Mouse (Mus musculus) bone marrow, adult 2 months (tissue): ENCODE results near the gene Tk2. TPM values are rescaled to one million over a fixed set of nuclear protein-coding genes. Genes with fewer than 3 reads are reported as not detected.

ENCODE experiments used
- H3K27ac ChIP-seq: fragments of 200-500 bp; 2 replicates; pipeline ENCODE4 v1.5.1; 2012; ENCODE audit warnings: low read depth, mild to moderate bottlenecking, control low read depth, inconsistent platforms, low read length; ENCODE audit not compliant: control insufficient read depth, poor library complexity, insufficient read depth
- H3K4me1 ChIP-seq: fragments of 200-500 bp; 2 replicates; pipeline ENCODE4 v1.6.1; 2011; ENCODE audit warnings: low read length; ENCODE audit not compliant: control insufficient read depth, insufficient read depth
- H3K4me3 ChIP-seq: fragments of 200-500 bp; replicated peaks from 2 replicates; pipeline ENCODE3; 2011; ENCODE audit warnings: mild to moderate bottlenecking, low read depth, low read length, control low read depth; ENCODE audit not compliant: control insufficient read depth
- CTCF ChIP-seq: fragments of 200-500 bp; IDR thresholded peaks from 2 replicates; pipeline ENCODE4 v1.5.1; 2011; ENCODE audit warnings: low read length, control low read depth; ENCODE audit not compliant: control insufficient read depth, insufficient read depth
- POLR2A ChIP-seq: fragments of 200-500 bp; IDR thresholded peaks from 2 replicates; pipeline ENCODE4 v1.6.1; 2011; ENCODE audit warnings: low read depth, mild to moderate bottlenecking, control low read depth, low read length, borderline replicate concordance; ENCODE audit not compliant: control insufficient read depth
- WGBS: fragments of 180-500 bp; shearing (Covaris S2); methylation state at CpG from one replicate; pipeline ENCODE4 v1.1.7; 2018; 5-methylcytosine and 5-hydroxymethylcytosine counted together
- polyA plus RNA-seq: library from polyadenylated mRNA; stranded (reverse); fragments of >200 nt; gene quantifications from 2 replicates; pipeline ENCODE4 v1.2.4, GENCODE M21; 2011; ENCODE audit warnings: low replicate concordance; ENCODE audit not compliant: missing spikeins, insufficient read depth, insufficient read length

Gene Tk2
- polyA plus RNA-seq, 1 experiment: 32.7 TPM

- Histone ChIP-seq H3K4me1 (peaks cover 2% of the 10 kb centered on the region; the same call in 1 of the 2 replicates), H3K4me3 (no peak overlapping the region), H3K27ac (no peak overlapping the region)
- 79% methylated on average over 3 of the region's 3 CpGs for WGBS
- no peak for TF ChIP-seq CTCF
- TF ChIP-seq POLR2A: no peak
Observed at GRCm38 (mm10) chr8:104201622-104202021, 46.7 kb downstream of the Tk2 start.

GRCm38 (mm10) chr8:104199802-104200201, 48.6 kb downstream of the Tk2 start:
- H3K27ac ChIP-seq: no peak overlapping the region
- no peak overlapping the region for H3K4me3 ChIP-seq
- TF ChIP-seq CTCF: no peak
- no peak for TF ChIP-seq POLR2A
- peaks cover 2% of the 10 kb centered on the region; the same call in 1 of the 2 replicates for H3K4me1 ChIP-seq
- 9% methylated on average over 5 of the region's 5 CpGs for WGBS

GRCm38 (mm10) chr8:104191496-104191895, 56.9 kb downstream of the Tk2 start:
- Histone ChIP-seq H3K27ac (no peak overlapping the region), H3K4me3 (no peak overlapping the region), H3K4me1 (no peaks in the 10 kb centered on the region; the same call in 1 of the 2 replicates)
- TF ChIP-seq POLR2A (no peak), CTCF (no peak)
- 36% methylated on average over 11 of the region's 11 CpGs for WGBS

DNA sequence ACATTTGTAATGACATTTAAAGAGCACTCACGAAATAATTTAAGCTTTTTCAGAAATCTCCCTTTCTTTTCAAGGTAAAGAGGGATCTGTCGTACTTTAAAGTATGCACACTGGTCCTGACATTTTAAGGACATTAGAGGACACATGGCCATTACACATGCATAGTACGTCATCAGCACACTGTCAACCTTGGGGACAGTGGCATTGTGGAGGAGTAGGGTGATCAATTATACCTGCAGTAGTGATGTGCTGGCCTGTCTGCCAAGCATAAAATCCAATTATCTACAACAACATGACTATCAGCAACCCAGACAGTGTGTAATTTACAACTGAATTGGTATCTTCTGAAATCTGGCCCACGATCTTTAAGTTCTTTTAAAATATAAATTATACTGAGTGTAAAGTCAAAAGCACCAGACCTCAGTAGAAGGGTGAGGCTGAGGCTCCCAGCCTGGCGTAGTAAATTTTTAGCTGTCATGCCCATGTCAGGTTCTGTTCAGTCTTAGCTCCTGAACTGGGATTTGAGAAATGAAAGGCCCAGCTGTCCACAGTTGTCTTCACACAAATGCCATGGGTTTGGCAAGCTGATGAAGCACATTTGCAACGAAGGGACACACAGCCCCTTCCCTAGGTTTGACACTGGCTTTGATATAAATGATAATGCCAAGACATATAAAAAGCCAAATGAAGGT, 57.4 kb downstream of the Tk2 start:
- no peak overlapping the region for H3K27ac ChIP-seq
- H3K4me3 ChIP-seq: no peak overlapping the region
- no peaks in the 10 kb centered on the region; the same call in 1 of the 2 replicates for H3K4me1 ChIP-seq
- TF ChIP-seq POLR2A: no peak
- no peak for TF ChIP-seq CTCF
- 73% methylated on average over 6 of the region's 6 CpGs for WGBS

DNA sequence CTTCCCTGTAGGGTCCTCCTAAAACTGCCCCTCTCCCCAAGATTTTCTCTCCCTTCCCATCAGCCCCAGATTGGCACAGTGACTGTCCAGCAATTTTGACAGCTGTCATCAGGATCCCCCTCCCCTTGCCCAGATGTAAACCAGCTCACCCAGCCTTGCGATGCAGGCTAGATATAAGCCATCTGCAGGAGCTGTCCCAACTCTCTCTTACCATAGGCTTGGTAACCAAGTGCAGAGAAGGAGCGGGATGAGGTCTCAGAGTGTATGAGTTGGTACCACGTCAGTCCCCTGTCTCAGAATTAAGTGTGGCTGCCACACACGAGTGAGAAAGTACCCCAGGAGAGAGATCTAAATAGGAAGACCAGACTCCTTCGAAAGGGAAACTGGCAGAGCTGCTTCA, 59.9 kb downstream of the Tk2 start:
- Histone ChIP-seq H3K4me3 (no peak overlapping the region), H3K27ac (no peak overlapping the region), H3K4me1 (no peaks in the 10 kb centered on the region; the same call in 1 of the 2 replicates)
- TF ChIP-seq POLR2A: no peak
- no peak for TF ChIP-seq CTCF
- WGBS: 61% methylated on average over 5 of the region's 5 CpGs

DNA sequence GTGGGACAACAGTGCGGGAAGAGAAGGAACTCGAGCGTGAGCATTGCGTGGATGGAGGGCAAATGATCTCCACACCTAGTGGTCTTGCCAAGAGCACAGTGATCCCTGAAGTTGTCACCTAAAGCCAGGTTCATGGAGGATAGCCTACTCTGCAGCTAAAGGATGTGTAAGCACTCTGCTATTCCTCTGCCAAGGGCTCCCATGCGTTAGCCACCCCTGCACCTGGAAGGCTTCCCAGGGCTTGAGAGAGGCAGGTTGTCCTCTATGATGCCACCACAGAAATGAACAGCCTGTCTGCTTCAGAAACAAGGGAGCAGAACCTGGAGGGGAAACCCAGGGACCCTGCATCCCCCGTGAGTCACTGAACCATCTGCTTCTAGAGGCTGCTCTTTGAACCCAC, 60.7 kb downstream of the Tk2 start:
- peaks cover 1% of the 10 kb centered on the region; the same call in 1 of the 2 replicates for H3K4me1 ChIP-seq
- 77% methylated on average over 6 of the region's 6 CpGs for WGBS
- H3K27ac ChIP-seq: no peak overlapping the region
- no peak overlapping the region for H3K4me3 ChIP-seq
- no peak for TF ChIP-seq CTCF
- no peak for TF ChIP-seq POLR2A

DNA sequence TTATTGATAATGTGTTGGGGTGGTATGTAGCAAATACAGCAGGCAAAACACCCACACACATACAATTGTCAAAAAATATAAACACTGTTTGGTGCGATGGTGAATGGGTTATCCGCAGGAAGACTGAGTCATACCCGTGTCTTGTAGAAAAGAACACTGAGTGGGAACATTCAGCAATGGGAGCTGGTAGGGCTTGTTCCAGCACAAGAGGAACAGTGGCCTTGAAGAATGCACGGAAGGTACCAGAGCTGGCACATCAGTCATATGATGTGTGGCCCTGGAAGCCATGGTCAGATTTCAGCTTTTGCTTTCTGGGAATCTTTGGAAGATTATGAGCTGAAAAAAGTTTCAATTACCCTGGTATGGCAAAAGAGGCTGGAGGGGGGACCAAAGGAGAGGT, 61.5 kb downstream of the Tk2 start:
- Histone ChIP-seq H3K27ac (no peak overlapping the region), H3K4me3 (no peak overlapping the region), H3K4me1 (peaks cover 1% of the 10 kb centered on the region; the same call in 1 of the 2 replicates)
- no peak for TF ChIP-seq POLR2A
- TF ChIP-seq CTCF: no peak
- WGBS: 69% methylated on average over 4 of the region's 4 CpGs

GRCm38 (mm10) chr8:104184905-104185304, 63.5 kb downstream of the Tk2 start:
- TF ChIP-seq CTCF (no peak; the same call in 1 of the 2 replicates), POLR2A (no peak)
- WGBS: 40% methylated on average over 6 of the region's 6 CpGs
- Histone ChIP-seq H3K4me3 (no peak overlapping the region), H3K4me1 (peaks cover 1% of the 10 kb centered on the region; the same call in 1 of the 2 replicates), H3K27ac (no peak overlapping the region)
